29 mouse cellular contexts compared by ENCODE assay signal in genomic region chr6:71221501-71221900, GRCm38 (mm10). TPM values are rescaled to one million over a fixed set of nuclear protein-coding genes. Genes with fewer than 3 reads are reported as not detected.
"Had no signal": no experiment of that assay in that cellular context is flagged by ENCODE, and none has a peak within 500 bp of the region (broad histone marks: within the 10 kb centered on the region; RNA-seq: fewer than 3 reads in every experiment).

No protein-coding gene starts in this region.

- DNase-seq: kidney, adult 11 months; kidney, adult 8-10 months; kidney, postnatal 10 days; kidney, postnatal 4 days; liver; lung, adult 18-20 months; lung, postnatal 10 days; lung, postnatal 36 days; right cerebral cortex, postnatal 4 days; thymus, adult 2 months; thymus, postnatal 25 days had no signal

- H3K9me3 ChIP-seq: kidney, embryonic 15.5 days; limb, embryonic 10.5 days; limb, embryonic 13.5 days; liver, embryonic 12.5 days; liver, embryonic 15.5 days; lung, embryonic 15.5 days; midbrain, embryonic 13.5 days had no signal

- H3K27me3 ChIP-seq: kidney, embryonic 15.5 days; limb, embryonic 13.5 days; liver, embryonic 12.5 days; liver, embryonic 15.5 days; lung, embryonic 15.5 days; midbrain, embryonic 13.5 days had no signal

- H3K4me3 ChIP-seq: kidney, embryonic 15.5 days; limb, embryonic 10.5 days; limb, embryonic 13.5 days; liver, embryonic 12.5 days; liver, embryonic 15.5 days; lung, embryonic 15.5 days; midbrain, embryonic 13.5 days; myocyte had no signal

- H3K36me3 ChIP-seq: kidney, embryonic 15.5 days; limb, embryonic 10.5 days; limb, embryonic 13.5 days; liver, embryonic 12.5 days; liver, embryonic 15.5 days; lung, embryonic 15.5 days; midbrain, embryonic 13.5 days had no signal

- H3K4me1 ChIP-seq: liver, embryonic 12.5 days; liver, embryonic 15.5 days had no signal

- H3K27ac ChIP-seq: kidney, embryonic 15.5 days; limb, embryonic 10.5 days; limb, embryonic 13.5 days; liver, embryonic 12.5 days; liver, embryonic 15.5 days; lung, embryonic 15.5 days; midbrain, embryonic 13.5 days; stomach, postnatal 0 days had no signal

RNA-seq across cellular contexts. Expression of gene Fabp1, which starts 21.9 kb away (rescaled TPM):
- total RNA-seq: layer of hippocampus, adult 18-20 months; layer of hippocampus, postnatal 25 days; left cerebral cortex, adult 18-20 months; left cerebral cortex, postnatal 25 days; megakaryocyte-erythroid progenitor cell, adult 5-6 weeks; monocyte, adult 5-6 weeks had no signal
- polyA plus RNA-seq: limb, embryonic 10.5 days; midbrain, embryonic 13.5 days; midbrain, embryonic 16.5 days; myocyte; neural tube, embryonic 11.5 days; neural tube, embryonic 14.5 days had no signal
